Mouse (Mus musculus): ENCODE results near the gene Atf1.

The Atf1 gene

GRCm38 (mm10) chr15:100215092-100215491, 12.5 kb upstream of the Atf1 start:
- CTCF ChIA-PET: no interaction called here

DNA sequence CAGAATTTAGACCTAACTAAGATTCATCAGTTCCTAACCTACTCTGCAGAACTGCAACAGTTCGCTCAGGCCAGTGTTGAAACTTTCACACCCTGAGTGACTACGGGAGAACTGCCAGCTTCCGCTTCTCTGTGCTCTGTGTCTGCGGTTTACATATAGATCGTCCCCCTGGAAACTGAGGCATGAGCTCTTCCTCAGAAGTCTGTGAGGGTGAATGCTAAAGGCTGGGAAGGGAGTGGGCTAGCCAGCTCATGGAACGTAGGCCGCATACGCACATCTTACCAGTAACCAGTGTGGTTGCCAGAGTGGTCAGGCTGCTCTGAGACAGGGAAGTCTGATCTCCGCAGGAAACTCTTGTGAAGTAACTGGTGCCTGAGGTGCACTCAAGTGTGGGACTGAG, 11.4 kb upstream of the Atf1 start:
- CTCF ChIA-PET: no interaction called here

DNA sequence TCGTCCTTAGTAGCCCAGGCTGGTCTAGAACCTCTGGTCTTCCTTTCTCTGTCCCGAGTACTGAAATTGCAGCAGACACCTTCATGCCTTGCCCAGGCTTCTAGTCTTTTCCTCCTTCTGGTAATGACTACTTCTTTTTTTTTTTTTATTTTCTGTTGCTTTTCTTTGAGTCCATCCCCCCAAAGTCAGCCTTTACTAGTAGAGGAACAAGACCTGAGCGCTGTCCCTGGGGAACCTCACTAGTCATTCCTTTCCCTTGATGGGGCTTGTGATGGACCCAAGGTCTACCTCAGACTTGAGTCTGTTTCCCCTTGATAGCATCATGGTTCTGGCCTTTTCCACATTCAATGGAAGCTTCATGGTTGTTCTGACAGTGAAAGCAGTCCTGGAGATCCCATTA, 9.6 kb upstream of the Atf1 start:
- CTCF ChIA-PET: no interaction called here

- CTCF ChIA-PET: no interaction called here
These were observed 8.2 kb upstream of the Atf1 start for GRCm38 (mm10) chr15:100219396-100219795.

- CTCF ChIA-PET: no interaction called here
These were observed 6.7 kb upstream of the Atf1 start for GRCm38 (mm10) chr15:100220916-100221315.

GRCm38 (mm10) chr15:100225381-100225780, 2.2 kb upstream of the Atf1 start:
- CTCF ChIA-PET: no interaction called here

DNA sequence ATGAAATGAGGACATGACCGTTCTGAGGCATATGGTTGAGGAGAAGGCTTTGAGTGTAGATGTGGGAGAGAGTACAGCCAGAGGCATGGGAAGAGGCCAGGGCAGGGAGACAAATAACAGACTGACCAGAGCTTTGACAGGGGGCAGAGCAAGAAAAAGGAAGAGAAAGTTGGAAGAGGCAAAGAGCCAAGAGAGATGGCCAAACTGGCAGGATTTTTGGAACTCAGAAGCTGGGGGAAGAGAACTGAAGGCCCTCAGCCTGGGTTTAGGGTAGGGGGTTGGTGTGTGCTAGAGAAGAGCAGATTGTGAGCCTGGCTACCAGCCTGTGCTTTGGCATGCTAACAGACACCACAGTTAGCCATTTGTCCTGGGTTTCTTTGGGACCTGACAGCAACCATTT, 1.7 kb upstream of the Atf1 start:
- CTCF ChIA-PET: no interaction called here

GRCm38 (mm10) chr15:100227031-100227662, 472 bp upstream of the Atf1 start:
- CTCF ChIA-PET: no interaction called here

DNA sequence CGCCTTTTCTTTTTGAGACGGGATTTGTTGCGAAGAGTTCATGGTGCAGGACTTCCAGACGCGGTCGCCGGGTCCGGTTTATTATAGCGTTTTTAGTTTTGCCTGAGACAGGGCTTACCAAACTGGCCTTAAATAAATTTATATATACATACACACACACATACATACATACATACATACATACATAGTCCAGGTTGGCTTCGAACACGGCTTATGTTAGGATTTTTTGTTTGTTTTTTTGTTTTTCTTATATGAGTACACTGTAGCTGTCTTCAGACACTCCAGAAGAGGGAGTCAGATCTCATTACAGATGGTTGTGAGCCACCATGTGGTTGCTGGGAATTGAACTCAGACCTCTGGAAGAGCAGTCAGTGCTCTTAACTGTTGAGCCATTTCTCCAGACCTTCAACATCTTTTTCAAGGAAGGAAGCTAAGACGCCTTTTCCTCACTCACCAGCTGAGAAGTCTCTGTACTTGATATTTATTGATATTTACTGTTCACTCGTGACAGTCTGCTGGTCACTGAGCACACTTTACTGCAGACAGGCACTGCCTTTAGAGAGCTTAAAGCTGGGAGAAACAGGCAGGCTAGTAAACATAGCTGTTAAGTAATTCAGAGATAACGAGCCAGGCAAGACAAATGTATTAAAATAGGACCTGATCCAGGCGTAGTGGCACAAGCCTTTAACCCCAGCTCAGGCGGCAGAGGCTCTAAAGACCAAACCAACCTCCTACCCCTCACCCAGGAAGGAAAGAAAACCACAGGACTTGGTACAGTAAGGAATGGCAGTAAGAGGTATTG, 1.1 kb downstream of the Atf1 start:
- CTCF ChIA-PET: interaction anchor here (0.5 kb wide), 1 partner anchor 44 kb away, joined by 3 read pairs; no protein-coding TSS in a partner anchor

- CTCF ChIA-PET: interaction anchor here (0.9 kb wide), 1 partner anchor 253 kb away, joined by 11 read pairs; no protein-coding TSS in a partner anchor
These were observed 3.0 kb downstream of the Atf1 start for GRCm38 (mm10) chr15:100230655-100231054.

DNA sequence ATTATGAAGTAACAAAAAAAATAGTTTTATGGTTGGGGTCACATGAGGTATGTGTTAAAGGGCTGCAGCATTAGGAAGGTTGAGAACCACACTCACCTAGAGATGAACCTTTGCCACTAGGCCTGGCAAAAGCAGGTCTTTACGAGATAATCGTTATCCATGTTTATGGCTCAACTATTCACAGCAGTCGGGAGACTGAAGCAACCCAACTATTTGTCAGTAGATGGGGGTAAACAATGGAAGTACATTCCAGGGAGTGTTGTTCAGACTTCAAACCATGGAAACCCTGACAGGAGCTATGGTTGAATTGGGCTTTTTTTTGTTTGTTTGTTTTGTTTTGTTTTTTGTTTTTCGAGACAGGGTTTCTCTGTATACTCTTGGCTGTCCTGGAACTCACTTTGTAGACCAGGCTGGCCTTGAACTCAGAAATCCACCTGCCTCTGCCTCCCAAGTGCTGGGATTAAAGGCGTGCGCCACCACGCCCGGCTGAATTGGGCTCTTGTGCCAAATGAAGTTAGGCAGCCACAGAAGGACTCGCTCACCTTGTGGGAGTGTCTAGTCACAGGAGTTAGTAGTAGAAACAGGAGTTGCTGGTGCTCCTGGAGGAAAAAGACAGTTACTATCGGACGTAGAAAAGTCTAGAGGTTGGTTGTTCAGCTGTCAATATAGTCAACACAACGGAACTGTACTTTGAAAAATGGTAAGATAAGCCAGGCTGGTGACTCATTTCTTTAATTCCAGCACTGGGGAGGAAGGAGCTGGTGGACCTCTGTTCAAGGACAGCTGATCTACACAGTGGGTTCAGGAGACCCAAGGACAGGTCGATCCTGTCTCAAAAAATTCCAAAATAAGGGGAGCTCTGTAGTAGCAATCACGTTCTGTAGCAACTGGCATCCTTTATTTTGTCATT, 4.3 kb downstream of the Atf1 start:
- CTCF ChIA-PET: interaction anchor here (0.6 kb wide), 1 partner anchor 80 kb away, joined by 4 read pairs; no protein-coding TSS in a partner anchor

DNA sequence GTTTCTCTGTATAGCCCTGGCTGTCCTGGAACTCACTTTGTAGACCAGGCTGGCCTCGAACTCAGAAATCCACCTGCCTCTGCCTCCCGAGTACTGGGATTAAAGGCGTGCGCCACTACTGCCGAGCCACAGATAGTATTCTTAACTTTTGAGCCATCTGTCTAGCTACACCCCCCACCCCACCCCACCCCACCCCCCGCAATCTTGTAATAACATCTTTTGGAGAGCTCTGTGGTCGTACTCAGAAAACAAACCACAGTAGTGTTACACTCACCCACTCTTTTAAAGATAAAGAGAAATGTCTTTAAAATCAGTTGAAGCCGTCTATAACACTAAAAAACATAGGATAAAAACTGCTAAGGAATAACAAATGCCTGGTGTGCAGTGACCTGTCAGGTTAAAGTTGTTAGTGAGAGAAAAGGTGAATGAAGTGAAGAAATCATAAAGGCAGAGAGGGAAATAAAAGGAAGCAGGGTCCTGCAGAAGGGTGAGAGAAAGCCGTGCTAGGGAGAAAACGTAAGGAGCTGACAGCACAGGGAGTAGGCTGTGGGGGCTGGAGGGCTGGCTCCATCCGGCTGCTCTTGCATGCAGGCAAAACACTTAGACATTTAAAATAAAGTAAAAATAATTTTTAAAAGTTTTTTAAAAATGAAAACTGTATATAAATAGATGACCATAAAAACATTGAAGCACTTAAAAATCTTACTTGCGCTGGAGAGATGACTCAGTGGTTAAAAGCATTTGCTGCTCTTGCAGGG, 7.8 kb downstream of the Atf1 start:
- CTCF ChIA-PET: no interaction called here

- CTCF ChIA-PET: no interaction called here
These were observed 9.3 kb downstream of the Atf1 start for GRCm38 (mm10) chr15:100236952-100237351.

DNA sequence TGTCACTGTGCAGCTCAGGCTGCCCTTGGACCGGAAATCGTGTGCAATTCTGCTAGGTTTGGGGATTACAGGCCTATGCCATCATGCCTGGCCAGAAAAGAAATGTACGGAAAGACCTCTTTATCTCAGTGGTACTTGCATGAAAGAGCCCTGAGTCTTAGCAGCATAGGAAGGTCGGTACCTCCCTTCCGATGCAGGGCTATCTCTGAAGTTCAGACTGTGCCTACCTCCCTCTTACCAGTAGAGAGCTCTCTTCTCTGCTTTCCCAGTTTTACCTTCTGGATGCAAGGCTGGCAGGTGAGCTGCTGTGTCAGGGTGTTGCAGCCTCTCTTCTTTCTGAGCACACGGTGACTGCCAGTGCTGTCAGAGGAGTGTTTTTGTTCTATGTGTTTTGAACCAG, 14.2 kb downstream of the Atf1 start:
- CTCF ChIA-PET: interaction anchor here (0.5 kb wide), 2 partner anchors 78 to 425 kb away, joined by 5 to 8 read pairs; no protein-coding TSS in a partner anchor

GRCm38 (mm10) chr15:100245951-100246350, 18.3 kb downstream of the Atf1 start:
- CTCF ChIA-PET: no interaction called here

- CTCF ChIA-PET: no interaction called here
These were observed 19.7 kb downstream of the Atf1 start for GRCm38 (mm10) chr15:100247296-100247695.

GRCm38 (mm10) chr15:100248665-100249433, 21.2 kb downstream of the Atf1 start:
- CTCF ChIA-PET: interaction anchor here (0.6 kb wide), 1 partner anchor 102 kb away, joined by 8 read pairs; no protein-coding TSS in a partner anchor

- CTCF ChIA-PET: interaction anchor here (0.6 kb wide), 1 partner anchor 13 kb away, joined by 3 read pairs; no protein-coding TSS in a partner anchor
These were observed 23.6 kb downstream of the Atf1 start for GRCm38 (mm10) chr15:100251153-100251780.

DNA sequence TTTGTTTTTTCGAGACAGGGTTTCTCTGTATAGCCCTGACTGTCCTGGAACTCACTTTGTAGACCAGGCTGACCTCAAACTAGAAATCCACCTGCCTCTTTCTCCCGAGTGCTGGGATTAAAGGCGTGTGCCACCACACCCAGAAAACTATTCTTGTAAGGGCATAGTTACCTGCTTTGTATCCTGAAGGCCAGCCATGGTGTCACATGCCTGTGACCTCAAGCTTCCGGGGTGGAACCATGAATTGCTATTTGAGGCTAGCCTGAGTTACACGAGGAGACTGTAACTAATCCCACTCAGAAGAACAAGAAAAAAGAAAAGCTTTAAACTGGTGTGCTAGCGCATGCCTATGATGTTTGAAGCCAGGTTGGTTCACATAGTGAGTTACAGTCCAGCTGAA, 28.8 kb downstream of the Atf1 start:
- CTCF ChIA-PET: no interaction called here

- CTCF ChIA-PET: no interaction called here
These were observed 29.7 kb downstream of the Atf1 start for GRCm38 (mm10) chr15:100257305-100257704.

All from spleen, embryonic (tissue).